Mouse (Mus musculus) heart, adult 2 months (tissue): ENCODE measurements around the gene Tmod4.

ENCODE experiments used
- CTCF ChIP-seq: fragments of 200-600 bp; IDR thresholded peaks from 2 replicates; pipeline ENCODE4 v1.8.1; 2022; ENCODE audit warnings: antibody characterized with exemption, mild to moderate bottlenecking, moderate library complexity
- EP300 ChIP-seq: fragments of 200-500 bp; IDR thresholded peaks from 2 replicates; pipeline ENCODE4 v1.6.1; 2011; ENCODE audit warnings: low read depth, low read length, control low read depth; ENCODE audit not compliant: insufficient read depth
- POLR2A ChIP-seq: fragments of 200-500 bp; IDR thresholded peaks from 2 replicates; pipeline ENCODE4 v1.6.1; 2011; ENCODE audit warnings: mild to moderate bottlenecking, low read depth, low read length, control low read depth; ENCODE audit not compliant: insufficient read depth

GRCm38 (mm10) chr3:95112760-95113159 is 11.5 kb upstream of the Tmod4 start:
- TF ChIP-seq CTCF (no peak), POLR2A (no peak), EP300 (no peak)
